Mouse (Mus musculus) stomach, embryonic 15.5 days (tissue): ENCODE data around the gene Mast4. TPM values are rescaled to one million over a fixed set of nuclear protein-coding genes. Genes with fewer than 3 reads are reported as not detected.

Experiments
- ATAC-seq: fragments of 200-750 bp; cut with Nextera tagmentation; 2 replicates; pipeline ENCODE4 v1.8.0; 2017; ENCODE audit warnings: low read depth, moderate number of reproducible peaks, moderate TSS enrichment; ENCODE audit not compliant: insufficient read depth, low FRiP score
- H3K27ac ChIP-seq: fragments of 300-500 bp; sonication (generic); 2 replicates; pipeline ENCODE4 v1.5.1; 2015; ENCODE audit warnings: mild to moderate bottlenecking, inconsistent platforms
- H3K27me3 ChIP-seq: fragments of 300-500 bp; sonication (generic); replicated peaks from 2 replicates; pipeline ENCODE4 v1.6.1; 2015; ENCODE audit warnings: inconsistent platforms
- H3K36me3 ChIP-seq: fragments of 300-500 bp; sonication (generic); 2 replicates; pipeline ENCODE4 v1.6.1; 2015; ENCODE audit warnings: inconsistent platforms
- H3K4me1 ChIP-seq: fragments of 300-500 bp; sonication (generic); 2 replicates; pipeline ENCODE4 v1.6.1; 2015; ENCODE audit warnings: inconsistent platforms
- H3K4me2 ChIP-seq: fragments of 300-500 bp; sonication (generic); 2 replicates; pipeline ENCODE4 v1.6.1; 2015; ENCODE audit warnings: mild to moderate bottlenecking, inconsistent platforms
- H3K4me3 ChIP-seq: fragments of 300-500 bp; sonication (generic); replicated peaks from 2 replicates; pipeline ENCODE4 v1.5.1; 2015; ENCODE audit warnings: inconsistent platforms
- H3K9ac ChIP-seq: fragments of 300-500 bp; sonication (generic); 2 replicates; pipeline ENCODE4 v1.6.1; 2015; ENCODE audit warnings: inconsistent platforms
- H3K9me3 ChIP-seq: fragments of 300-500 bp; sonication (generic); 2 replicates; pipeline ENCODE4 v1.6.1; 2016; ENCODE audit warnings: inconsistent platforms
- WGBS: fragments of 180-500 bp; shearing (Covaris S2); methylation state at CpG from one replicate; pipeline ENCODE4 v1.1.7; 2015; 5-methylcytosine and 5-hydroxymethylcytosine counted together
- polyA plus RNA-seq: library from polyadenylated mRNA; unstranded; fragments of >200 nt; fragmentation: Nextera tagmentation; extraction: Ambion mirVana; gene quantifications from 2 replicates; pipeline ENCODE4 v1.2.1, GENCODE M21; 2015

Mast4 gene
- polyA plus RNA-seq, 1 experiment from 2014 or later: 29.5 TPM

- ATAC-seq: no peak
Observed at GRCm38 (mm10) chr13:102691408-102692150, 642.7 kb downstream of the Mast4 start.

GRCm38 (mm10) chr13:102690184-102690583 lies 644.1 kb downstream of the Mast4 start:
- WGBS: 89% methylated on average over 5 of the region's 5 CpGs
- Histone ChIP-seq H3K9me3 (no peaks in the 10 kb centered on the region), H3K4me3 (no peak overlapping the region), H3K36me3 (no peaks in the 10 kb centered on the region), H3K27ac (no peak overlapping the region), H3K4me2 (no peak overlapping the region), H3K4me1 (no peaks in the 10 kb centered on the region), H3K27me3 (no peaks in the 10 kb centered on the region), H3K9ac (no peak overlapping the region)
- ATAC-seq: no peak

More at GRCm38 (mm10) chr13:102691408-102692150, 642.7 kb downstream of the Mast4 start:
- no peaks in the 10 kb centered on the region for H3K27me3 ChIP-seq
- H3K4me2 ChIP-seq: no peak overlapping the region
- H3K4me3 ChIP-seq: no peak overlapping the region
- no peaks in the 10 kb centered on the region for H3K9me3 ChIP-seq
- H3K36me3 ChIP-seq: no peaks in the 10 kb centered on the region
- H3K4me1 ChIP-seq: no peaks in the 10 kb centered on the region
- no peak overlapping the region for H3K27ac ChIP-seq
- H3K9ac ChIP-seq: no peak overlapping the region
- 74% methylated on average over 11 of the region's 11 CpGs for WGBS

- no peaks in the 10 kb centered on the region for H3K36me3 ChIP-seq
- no peaks in the 10 kb centered on the region for H3K27me3 ChIP-seq
- 72% methylated on average over 6 of the region's 6 CpGs for WGBS
- no peak overlapping the region for H3K4me3 ChIP-seq
- ATAC-seq: no peak
- no peaks in the 10 kb centered on the region for H3K9me3 ChIP-seq
- no peak overlapping the region for H3K9ac ChIP-seq
- H3K27ac ChIP-seq: no peak overlapping the region
- no peaks in the 10 kb centered on the region for H3K4me1 ChIP-seq
- H3K4me2 ChIP-seq: no peak overlapping the region
Observed at GRCm38 (mm10) chr13:102689201-102690090, 644.9 kb downstream of the Mast4 start.

GRCm38 (mm10) chr13:102688121-102688520 lies 646.2 kb downstream of the Mast4 start:
- ATAC-seq: no peak
- Histone ChIP-seq H3K4me2 (no peak overlapping the region), H3K27ac (no peak overlapping the region), H3K9ac (no peak overlapping the region), H3K27me3 (no peaks in the 10 kb centered on the region), H3K4me3 (no peak overlapping the region), H3K4me1 (no peaks in the 10 kb centered on the region), H3K9me3 (no peaks in the 10 kb centered on the region), H3K36me3 (no peaks in the 10 kb centered on the region)
- WGBS: 97% methylated on average over 1 of the region's 1 CpGs

- no peak overlapping the region for H3K9ac ChIP-seq
- no peaks in the 10 kb centered on the region for H3K4me1 ChIP-seq
- no peaks in the 10 kb centered on the region for H3K27me3 ChIP-seq
- 74% methylated on average over 4 of the region's 4 CpGs for WGBS
- no peak for ATAC-seq
- no peaks in the 10 kb centered on the region for H3K36me3 ChIP-seq
- H3K9me3 ChIP-seq: no peaks in the 10 kb centered on the region
- H3K27ac ChIP-seq: no peak overlapping the region
- no peak overlapping the region for H3K4me2 ChIP-seq
- no peak overlapping the region for H3K4me3 ChIP-seq
Observed at GRCm38 (mm10) chr13:102684890-102685289, 649.4 kb downstream of the Mast4 start.
